Mouse (Mus musculus): ENCODE results near the gene Galnt12. TPM values are rescaled to one million over a fixed set of nuclear protein-coding genes. Genes with fewer than 3 reads are reported as not detected.

Galnt12 gene
- polyA plus RNA-seq, 1 experiment from 2014 or later, result 2.1 TPM

GRCm38 (mm10) chr4:47151553-47152183, 60.0 kb downstream of the Galnt12 start:
- WGBS, result 43% methylated on average over 8 of the region's 8 CpGs
- Histone ChIP-seq H3K36me3 (ENCODE audit: control insufficient read depth, insufficient read depth, low read length) (no peaks in the 10 kb centered on the region), H3K27ac (replicated peaks in 1 of 2; ENCODE audit: control insufficient read depth in 1 of 2, insufficient read depth in 1 of 2, low read depth in 2 of 2, low read length in 2 of 2) (peak overlapping the region in 1 of 2 experiments; percentile 28; a peak in 1 of 4 replicates), H3K9me3 (ENCODE audit: control insufficient read depth, low read length) (no peaks in the 10 kb centered on the region), H3K9ac (ENCODE audit: low read length) (no peak overlapping the region), H3K4me2 (ENCODE audit: low read length) (no peak overlapping the region), H3K27me3 (ENCODE audit: control insufficient read depth, insufficient read depth, low read length) (no peaks in the 10 kb centered on the region), H3K4me3 (ENCODE audit: control insufficient read depth in 1 of 2, insufficient read depth in 1 of 2, low read depth in 1 of 2, low read length in 2 of 2) (no peak overlapping the region), H3K4me1 (ENCODE audit: control insufficient read depth in 2 of 2, insufficient read depth in 2 of 2, low read length in 2 of 2) (peaks cover 6 to 8% of the 10 kb centered on the region in 2 experiments; a peak in 3 of 4 replicates)
- ATAC-seq (ENCODE audit: insufficient number of reproducible peaks, insufficient read depth, low FRiP score, low read depth), result peak; percentile 67

DNA sequence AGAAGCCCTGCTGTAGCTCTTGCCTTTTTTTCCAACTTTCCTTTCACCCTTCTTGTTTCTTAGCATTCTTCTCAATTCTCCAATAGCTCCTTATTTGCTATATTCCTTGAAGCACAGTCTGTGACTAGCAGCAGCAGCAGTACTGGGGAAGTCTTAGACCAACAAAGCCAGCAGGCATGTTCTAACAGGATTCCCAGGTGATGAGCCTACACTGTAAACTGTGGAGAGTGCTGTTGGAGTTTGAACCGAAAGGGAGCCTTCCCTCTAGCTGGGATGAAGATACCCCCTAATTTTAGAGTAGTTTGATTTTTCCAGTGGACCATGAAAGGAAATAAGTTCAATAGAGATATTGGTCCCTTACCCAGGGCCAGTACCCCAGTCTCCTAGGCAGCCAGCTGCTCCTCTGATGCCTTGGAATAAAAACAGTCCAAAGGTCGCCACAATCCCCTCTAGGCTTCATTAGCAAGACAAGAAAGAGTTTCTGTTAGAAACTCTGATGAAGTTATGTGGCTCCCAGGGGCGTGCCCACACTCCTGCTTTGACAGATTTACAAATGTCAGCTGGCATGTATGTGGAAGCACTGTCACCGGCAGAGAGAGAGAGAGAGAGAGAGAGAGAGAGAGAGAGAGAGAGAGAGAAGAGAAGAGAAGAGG, 69.5 kb downstream of the Galnt12 start:
- Histone ChIP-seq H3K4me1 (ENCODE audit: control insufficient read depth in 2 of 2, insufficient read depth in 2 of 2, low read length in 2 of 2) (no peaks in the 10 kb centered on the region; a peak in 1 of 4 replicates), H3K4me3 (ENCODE audit: control insufficient read depth in 1 of 2, insufficient read depth in 1 of 2, low read depth in 1 of 2, low read length in 2 of 2) (no peak overlapping the region), H3K27me3 (ENCODE audit: control insufficient read depth, insufficient read depth, low read length) (no peaks in the 10 kb centered on the region), H3K9ac (ENCODE audit: low read length) (no peak overlapping the region), H3K9me3 (ENCODE audit: control insufficient read depth, low read length) (peaks cover 3% of the 10 kb centered on the region), H3K4me2 (ENCODE audit: low read length) (no peak overlapping the region), H3K36me3 (ENCODE audit: control insufficient read depth, insufficient read depth, low read length) (no peaks in the 10 kb centered on the region), H3K27ac (replicated peaks in 1 of 2; ENCODE audit: control insufficient read depth in 1 of 2, insufficient read depth in 1 of 2, low read depth in 2 of 2, low read length in 2 of 2) (no peak overlapping the region)
- no peak for ATAC-seq (ENCODE audit: insufficient number of reproducible peaks, insufficient read depth, low FRiP score, low read depth)
- WGBS, result 23% methylated on average over 4 of the region's 4 CpGs

- H3K4me2 ChIP-seq (ENCODE audit: low read length), result no peak overlapping the region
- peaks cover 3% of the 10 kb centered on the region for H3K9me3 ChIP-seq (ENCODE audit: control insufficient read depth, low read length)
- H3K9ac ChIP-seq (ENCODE audit: low read length), result no peak overlapping the region
- WGBS, result 65% methylated on average over 12 of the region's 12 CpGs
- H3K4me3 ChIP-seq (ENCODE audit: control insufficient read depth in 1 of 2, insufficient read depth in 1 of 2, low read depth in 1 of 2, low read length in 2 of 2), result no peak overlapping the region
- H3K4me1 ChIP-seq (ENCODE audit: control insufficient read depth in 2 of 2, insufficient read depth in 2 of 2, low read length in 2 of 2), result no peaks in the 10 kb centered on the region; a peak in 1 of 4 replicates
- no peak for ATAC-seq (ENCODE audit: insufficient number of reproducible peaks, insufficient read depth, low FRiP score, low read depth)
- H3K36me3 ChIP-seq (ENCODE audit: control insufficient read depth, insufficient read depth, low read length), result no peaks in the 10 kb centered on the region
- H3K27ac ChIP-seq (replicated peaks in 1 of 2; ENCODE audit: control insufficient read depth in 1 of 2, insufficient read depth in 1 of 2, low read depth in 2 of 2, low read length in 2 of 2), result 0 out of 4 replicates have a peak overlapping the region, but pooled peaks of 1 of the 2 experiments have one; percentile 3
- H3K27me3 ChIP-seq (ENCODE audit: control insufficient read depth, insufficient read depth, low read length), result no peaks in the 10 kb centered on the region
These were observed 70.3 kb downstream of the Galnt12 start for GRCm38 (mm10) chr4:47161756-47162587.

DNA sequence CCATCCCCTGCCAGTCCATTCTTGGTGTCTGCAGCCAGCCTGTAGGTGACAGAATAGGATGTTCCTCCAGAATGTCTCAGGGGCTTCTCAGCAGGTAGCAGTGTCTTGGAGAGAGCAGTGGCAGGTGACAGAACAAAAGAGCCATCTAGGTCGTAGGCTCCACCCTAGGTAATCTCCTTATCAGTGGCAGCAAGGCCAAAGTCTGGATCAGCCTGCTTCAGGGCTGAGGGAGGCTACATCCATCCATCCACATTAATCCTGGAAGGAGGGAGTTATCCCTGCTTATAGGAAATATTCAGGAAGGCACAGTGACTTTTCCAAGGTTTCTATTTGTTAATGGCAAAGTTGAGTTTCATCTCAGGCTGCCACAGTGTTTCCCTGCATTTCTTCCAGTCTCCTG, 80.6 kb downstream of the Galnt12 start:
- Histone ChIP-seq H3K4me1 (ENCODE audit: control insufficient read depth in 2 of 2, insufficient read depth in 2 of 2, low read length in 2 of 2) (peaks cover 0 to 7% of the 10 kb centered on the region in 2 experiments; a peak in 2 of 4 replicates), H3K9me3 (ENCODE audit: control insufficient read depth, low read length) (no peaks in the 10 kb centered on the region), H3K36me3 (ENCODE audit: control insufficient read depth, insufficient read depth, low read length) (no peaks in the 10 kb centered on the region), H3K4me3 (ENCODE audit: control insufficient read depth in 1 of 2, insufficient read depth in 1 of 2, low read depth in 1 of 2, low read length in 2 of 2) (no peak overlapping the region), H3K4me2 (ENCODE audit: low read length) (no peak overlapping the region), H3K27ac (replicated peaks in 1 of 2; ENCODE audit: control insufficient read depth in 1 of 2, insufficient read depth in 1 of 2, low read depth in 2 of 2, low read length in 2 of 2) (no peak overlapping the region), H3K9ac (ENCODE audit: low read length) (no peak overlapping the region), H3K27me3 (ENCODE audit: control insufficient read depth, insufficient read depth, low read length) (no peaks in the 10 kb centered on the region)
- no peak for ATAC-seq (ENCODE audit: insufficient number of reproducible peaks, insufficient read depth, low FRiP score, low read depth)
- 33% methylated on average over 1 of the region's 1 CpGs for WGBS

Other genes starting within 250 kb of the Galnt12 start
- 0.03 and 0.08 TPM in 2 replicates for gene Gabbr2, start 100.0 kb upstream of the Galnt12 start, polyA plus RNA-seq (2014; fragmentation: Nextera tagmentation; extraction: Ambion mirVana)
- 1.6 and 2.1 TPM in 2 replicates for gene Anks6, start 34.5 kb upstream of the Galnt12 start, polyA plus RNA-seq (2014; fragmentation: Nextera tagmentation; extraction: Ambion mirVana)
- 8.0 and 12.0 TPM in 2 replicates for gene Col15a1, start 116.3 kb downstream of the Galnt12 start, polyA plus RNA-seq (2014; fragmentation: Nextera tagmentation; extraction: Ambion mirVana)